Mouse (Mus musculus): ENCODE measurements around the gene Ift57. TPM values are rescaled to one million over a fixed set of nuclear protein-coding genes. Genes with fewer than 3 reads are reported as not detected.

The Ift57 gene
- total RNA-seq, 2 experiments from 2014 or later, result 25.9 to 33.2 TPM

DNA sequence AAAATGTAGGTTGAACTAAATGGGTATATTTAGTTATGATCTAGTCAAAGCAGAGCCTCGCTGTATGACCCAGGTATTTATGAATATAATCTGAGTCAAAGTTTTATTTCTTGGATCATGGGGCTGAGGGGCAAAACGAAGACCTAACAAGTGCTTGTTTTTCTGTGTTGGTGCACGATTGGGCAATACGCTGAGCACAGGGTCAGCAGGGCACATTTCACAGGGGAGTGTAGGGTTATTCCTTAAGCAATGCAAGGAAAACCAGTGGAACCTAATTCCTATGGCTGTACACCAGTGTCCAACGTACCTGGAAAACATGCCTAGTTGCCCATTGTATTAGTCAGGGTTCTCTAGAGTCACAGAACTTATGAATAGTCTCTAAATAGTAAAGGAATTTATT, 88.7 kb downstream of the Ift57 start:
- no peak for DNase-seq (ENCODE audit: low spot score in 2 of 2)

DNA sequence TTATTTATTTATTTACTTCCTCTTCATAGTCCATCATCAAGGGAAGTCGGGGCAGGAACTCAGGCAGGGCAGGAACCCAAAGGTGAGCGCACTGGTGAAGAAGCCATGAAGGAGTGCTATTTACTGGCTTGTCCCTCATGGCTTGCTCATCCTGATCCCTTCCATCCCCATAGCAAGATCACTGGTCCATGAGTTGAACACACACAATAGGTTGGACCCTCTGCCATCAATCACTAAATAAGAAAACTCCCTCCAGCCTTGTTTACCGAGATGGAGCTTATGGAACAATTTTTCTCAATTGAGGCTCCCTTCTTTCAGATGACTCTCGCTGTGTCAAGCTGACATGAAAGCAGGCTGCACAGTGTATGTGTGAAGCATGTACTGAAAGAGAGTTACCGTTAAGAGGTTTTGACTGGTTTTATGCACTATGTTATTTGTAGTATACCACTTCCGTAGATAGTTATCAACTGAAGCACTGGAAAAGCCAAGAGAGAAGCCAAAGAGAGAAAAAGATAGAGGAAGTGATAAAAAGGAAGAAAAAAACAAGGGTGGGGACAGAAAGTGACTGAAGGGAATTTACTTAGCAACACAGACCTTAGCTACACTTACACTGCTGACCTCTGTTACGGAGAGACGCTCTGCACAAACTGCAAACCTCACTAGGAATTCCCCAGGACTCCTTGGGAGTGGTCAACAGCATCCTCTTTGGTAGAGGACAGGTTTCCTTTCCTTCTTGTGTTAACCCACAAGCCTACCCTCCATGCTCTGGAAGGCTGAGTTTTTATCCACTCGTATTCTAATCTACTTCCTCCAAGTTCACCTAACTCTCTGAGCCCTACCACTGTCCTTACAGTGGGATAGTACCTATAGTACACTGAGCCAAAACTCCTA, 91.8 kb downstream of the Ift57 start:
- no peak for DNase-seq (ENCODE audit: low spot score in 2 of 2)

DNA sequence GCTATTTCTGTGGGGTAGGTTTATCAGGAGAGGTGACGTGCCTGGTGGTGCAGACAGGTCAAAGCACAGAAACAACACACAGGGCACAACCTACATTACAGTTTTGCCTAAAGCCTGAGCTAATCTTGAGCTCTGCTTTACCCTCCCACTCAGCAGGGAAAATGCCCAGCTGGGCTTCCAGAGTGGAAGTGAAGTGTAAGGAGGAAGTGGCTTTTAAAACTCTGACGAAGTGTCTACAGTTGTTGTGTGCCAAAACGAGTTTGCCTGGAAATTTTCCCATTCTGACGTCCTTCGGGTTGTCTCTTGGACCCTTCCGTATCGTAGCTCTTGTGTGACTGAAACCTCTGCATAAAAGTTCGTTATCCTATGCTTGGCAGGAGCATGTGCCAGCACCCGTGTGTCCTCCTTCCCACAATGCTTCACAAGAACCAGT, 93.4 kb downstream of the Ift57 start:
- DNase-seq (ENCODE audit: low spot score in 2 of 2), result no peak

DNA sequence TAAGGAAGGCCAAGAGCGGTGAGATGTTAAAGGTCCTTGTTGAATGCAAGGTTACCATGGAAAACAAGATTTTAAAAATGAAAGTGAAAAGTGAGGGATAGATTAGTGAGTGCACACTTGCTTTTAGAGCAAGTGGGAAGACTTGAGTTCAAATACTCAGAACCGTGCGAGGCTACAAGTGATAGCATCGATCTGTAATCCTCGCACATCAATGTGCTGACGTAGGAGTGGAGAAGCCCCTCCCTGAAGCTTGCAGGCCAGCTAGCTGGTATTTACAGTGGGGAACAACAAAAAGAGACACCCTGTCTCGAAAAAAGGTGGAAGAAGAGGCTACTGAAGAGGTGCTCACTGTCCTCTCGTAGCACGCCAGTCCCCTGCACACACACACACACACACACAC, 94.6 kb downstream of the Ift57 start:
- DNase-seq (ENCODE audit: low spot score in 2 of 2), result no peak

DNA sequence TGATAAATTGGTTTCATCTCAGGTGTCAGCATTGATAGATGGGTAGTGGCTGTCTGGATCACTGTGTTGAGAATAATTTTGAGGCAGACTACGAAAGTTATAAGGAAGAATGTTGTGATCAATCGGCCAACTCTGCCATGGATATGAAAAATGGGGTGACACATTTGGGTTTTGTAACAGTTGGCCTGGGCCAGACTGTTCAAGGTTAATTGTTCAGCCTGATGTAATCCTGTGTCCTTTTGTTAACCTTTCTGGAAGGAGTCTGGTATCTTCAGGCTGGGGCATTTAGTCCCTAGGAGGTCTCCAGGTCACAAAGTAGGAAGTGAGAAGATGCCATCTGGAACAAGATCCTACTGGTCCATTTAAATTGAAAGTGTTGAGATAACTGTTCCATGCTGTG, 97.2 kb downstream of the Ift57 start:
- no peak for DNase-seq (ENCODE audit: low spot score in 2 of 2)

DNA sequence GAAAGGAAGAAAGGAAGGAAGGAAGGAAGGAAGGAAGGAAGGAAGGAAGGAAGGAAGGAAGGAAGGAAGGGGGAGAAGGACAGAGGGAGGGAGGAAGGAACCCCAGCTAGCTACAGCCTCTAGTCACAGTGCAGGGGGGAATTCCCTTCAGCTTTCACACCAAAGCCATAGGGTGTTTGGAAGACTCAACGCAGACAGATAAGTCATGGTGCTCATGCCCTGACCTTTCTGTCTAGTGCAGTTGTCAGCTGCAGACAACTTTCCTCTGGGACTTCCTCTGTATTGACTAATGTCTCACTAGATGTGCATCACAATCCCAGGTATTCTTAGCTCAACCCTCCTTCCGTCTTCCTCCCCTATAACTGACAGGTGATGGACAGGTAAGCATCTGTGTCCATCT, 97.9 kb downstream of the Ift57 start:
- no peak for DNase-seq (ENCODE audit: low spot score in 2 of 2)

DNA sequence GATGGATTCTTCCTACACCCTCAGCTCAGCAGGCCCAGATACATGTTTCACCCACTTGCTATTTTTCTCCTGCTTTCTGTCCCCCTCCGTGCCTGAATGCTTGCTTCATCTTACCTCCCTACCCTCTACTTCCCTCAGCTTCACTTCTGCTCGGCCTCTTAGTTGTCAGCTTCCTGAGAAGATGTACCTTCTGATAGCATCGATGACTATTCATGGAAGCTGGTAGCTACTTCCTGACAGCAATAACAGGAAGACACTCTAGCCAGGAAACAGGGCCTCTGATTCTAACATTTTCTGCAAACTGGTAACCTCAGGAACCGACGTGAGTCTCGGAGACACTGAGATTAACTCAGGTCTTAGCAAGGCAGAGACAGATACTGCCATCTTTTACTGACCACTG, 99.8 kb downstream of the Ift57 start:
- no peak for DNase-seq (ENCODE audit: low spot score in 2 of 2)

DNA sequence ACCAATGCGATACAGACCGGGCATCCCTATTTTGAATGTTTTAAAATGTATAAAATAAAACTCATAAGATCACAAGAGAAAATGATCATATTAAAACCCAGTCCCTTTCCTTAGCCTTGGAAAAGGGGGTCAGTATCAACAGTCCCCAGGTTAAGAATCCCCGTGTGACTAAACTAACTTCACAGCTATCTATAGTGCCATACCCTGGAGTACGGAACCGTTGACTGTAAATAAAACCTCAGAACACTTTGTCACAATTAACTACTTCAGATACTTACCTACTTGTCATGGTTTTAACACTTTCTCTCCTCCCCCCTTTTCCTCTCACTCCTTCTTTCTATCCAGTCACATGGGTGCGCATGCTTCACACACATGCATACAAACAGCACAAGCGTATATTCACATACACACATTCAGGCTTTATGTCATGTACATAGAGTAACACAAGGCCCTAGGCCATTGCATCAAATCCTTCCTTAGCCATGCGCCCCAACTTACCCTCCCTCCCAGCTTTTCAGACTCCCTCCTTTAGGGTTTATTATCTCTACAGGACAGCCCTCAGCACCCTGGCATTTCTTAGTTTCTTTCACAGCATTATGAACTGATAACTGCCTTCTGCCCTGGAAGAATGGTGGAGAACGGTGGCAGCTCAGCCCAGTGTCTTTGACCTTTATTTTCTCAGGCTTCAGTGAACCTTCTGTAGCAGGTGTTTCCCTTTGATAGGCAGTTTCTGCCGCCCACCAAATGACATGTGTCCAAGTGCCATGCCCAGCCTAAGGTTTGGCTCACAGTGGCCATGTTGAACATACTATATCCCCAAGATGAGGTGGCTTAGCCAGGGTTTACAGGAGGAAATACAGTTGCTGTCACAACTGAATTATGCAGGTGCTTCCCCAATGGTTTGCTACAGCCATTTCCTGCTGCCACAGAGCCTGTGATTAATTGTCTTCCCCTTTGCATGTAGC, 100.8 kb downstream of the Ift57 start, which contains the start of gene Cd47:
TSS of gene Cd47 (plus strand) at position 937 of the 965 bp plus-strand sequence.
- DNase-seq (ENCODE audit: low spot score in 2 of 2), result no peak

DNA sequence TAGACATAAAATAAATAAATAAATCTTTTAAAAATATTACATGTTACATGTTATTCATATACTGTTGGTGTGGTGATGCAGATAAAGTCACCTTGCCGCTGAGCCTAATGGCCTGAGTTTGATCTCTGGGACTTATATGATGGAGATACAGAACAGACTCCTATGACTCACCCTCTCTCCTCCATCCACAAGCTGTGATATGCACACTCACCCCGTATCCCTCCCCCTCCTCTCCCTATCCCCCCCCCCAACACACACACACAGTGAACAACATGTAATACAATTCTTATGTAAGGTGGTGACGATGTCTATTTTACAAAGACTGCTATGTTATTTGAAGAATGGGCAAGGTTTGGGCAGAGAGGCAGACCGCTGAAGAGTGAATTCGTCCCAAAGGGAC, 102.0 kb downstream of the Ift57 start:
- no peak for DNase-seq (ENCODE audit: low spot score in 2 of 2)

DNA sequence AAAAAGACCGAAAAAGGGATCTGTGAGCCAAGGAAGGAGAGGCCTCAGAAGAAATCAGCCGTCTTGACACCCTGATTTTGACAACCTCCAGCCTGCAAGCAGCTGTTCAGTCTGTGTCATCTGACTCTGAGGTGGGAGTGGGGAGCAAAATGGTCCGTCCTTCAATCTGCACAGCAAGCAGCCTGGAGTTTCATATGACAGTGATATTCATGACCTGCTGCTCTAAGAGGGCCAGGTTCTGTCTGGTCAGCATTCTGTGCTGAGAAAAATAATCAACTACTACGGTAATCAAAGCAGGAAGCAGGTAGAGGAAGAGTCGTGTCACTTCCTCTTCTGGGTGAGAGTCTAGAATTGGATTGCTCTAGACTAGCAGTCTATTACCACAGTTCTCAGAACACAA, 102.4 kb downstream of the Ift57 start:
- no peak for DNase-seq (ENCODE audit: low spot score in 2 of 2)

DNA sequence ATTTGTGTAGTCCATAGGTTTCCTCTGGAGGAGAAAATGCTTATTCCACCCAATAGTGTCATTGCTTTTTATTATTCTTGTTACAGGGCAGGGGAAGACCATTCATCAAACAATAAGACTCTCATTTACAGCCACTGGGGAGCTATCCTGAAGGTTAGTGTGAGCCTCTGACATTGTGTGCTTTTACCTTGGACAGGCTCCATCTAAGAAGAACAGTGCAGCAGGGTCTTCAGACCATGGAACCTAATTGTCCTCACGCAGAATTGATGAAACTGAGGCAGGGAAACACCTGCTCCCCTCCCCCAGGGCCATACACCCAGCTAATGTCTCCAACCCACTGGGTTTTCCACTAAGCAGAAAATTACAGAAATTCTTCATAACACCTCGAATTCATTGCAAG, 104.0 kb downstream of the Ift57 start:
- DNase-seq (ENCODE audit: low spot score in 2 of 2), result no peak

DNA sequence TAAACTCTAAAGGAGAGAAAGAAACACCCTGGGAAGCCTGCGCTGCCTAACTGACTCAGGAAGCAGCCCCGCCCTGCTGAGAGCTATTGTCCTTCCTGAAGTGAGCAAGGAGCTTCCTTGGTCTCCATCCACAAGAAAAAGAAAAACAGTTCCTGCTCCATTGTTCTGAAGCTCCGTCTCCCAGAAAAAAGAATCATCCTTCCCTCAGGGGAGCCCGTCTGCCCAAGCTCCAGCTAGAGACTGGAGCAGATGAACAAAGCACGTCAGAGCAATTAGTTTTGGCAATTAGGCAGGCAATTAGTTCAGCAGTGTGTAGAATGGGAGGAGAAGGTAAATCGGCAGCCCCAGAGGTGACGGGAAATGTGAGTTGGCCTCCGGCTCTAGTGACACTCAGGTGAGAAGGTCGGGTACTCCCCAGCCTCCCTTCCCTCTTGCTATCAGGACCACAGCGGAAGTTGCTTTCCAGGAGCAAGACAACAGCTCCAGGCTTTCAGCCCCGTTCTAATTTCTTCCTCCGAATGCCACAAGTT, 105.0 kb downstream of the Ift57 start:
- no peak for DNase-seq (ENCODE audit: low spot score in 2 of 2)

DNA sequence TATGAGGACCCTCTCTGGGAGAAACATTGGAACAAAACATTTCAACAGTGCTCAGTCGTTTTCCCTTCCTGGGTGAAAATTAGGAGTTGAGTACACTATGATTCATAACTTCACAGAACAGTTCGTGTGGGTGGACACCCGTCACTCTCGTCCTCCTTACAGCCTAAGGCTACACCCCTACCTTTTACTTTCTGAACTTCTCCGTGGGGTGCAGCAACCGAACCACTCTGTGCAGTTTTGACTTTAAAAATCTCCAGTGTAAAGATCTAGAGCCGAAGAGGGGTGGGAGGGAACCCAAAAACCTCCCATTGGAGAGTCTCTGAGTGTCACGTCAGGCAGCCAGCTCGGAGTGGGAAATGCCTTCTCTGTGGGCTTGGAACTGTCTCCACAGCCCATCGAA, 107.9 kb downstream of the Ift57 start:
- DNase-seq (ENCODE audit: low spot score in 2 of 2), result no peak

DNA sequence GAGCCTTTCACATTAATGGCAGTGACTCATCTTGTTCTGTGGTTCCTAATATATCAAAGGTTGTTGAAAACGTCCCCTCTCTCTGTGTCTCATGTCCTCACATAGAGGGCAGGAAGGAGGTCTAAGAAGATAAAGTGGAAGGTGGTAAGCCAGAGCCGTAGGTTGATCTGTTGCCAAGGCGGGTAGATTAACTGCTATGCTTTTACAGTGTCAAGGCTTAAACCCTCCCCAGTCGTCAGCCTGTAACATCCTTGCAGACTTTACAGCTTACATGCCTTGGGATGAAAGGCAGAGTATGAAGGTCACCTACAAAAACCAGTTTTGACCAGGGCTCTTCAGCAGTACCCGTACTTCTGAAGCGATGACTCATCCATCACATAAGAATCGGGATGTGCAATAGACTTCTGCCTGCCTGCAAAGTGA, 108.4 kb downstream of the Ift57 start:
- DNase-seq (ENCODE audit: low spot score in 2 of 2), result no peak

DNA sequence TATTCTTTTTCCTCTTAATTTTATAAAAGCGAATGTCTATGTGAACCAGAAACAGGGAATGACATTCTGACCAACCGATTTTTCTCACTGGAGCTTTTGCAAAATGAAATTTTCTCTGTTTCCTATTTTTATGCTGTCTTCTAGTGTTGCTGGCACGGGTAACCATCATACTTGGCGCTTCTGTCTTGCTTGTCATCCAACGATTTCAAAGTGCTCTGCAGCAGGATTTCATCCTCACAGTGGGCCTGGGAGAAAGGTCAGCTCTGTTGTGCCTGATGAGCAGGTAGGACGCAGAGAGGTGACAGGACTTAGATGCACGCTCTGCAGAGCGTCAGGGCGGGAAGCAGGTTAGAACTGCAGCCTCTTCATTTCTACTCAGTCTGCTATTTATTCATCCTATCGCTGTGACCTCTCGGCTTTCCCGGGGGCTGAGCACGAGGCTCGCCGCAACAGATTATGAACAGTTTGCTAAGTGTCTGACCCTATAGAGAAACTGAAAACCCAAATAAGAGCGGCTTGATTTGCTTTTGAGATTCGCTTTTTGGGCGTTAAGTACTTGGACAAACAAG, 108.9 kb downstream of the Ift57 start:
- DNase-seq (ENCODE audit: low spot score in 2 of 2), result no peak

DNA sequence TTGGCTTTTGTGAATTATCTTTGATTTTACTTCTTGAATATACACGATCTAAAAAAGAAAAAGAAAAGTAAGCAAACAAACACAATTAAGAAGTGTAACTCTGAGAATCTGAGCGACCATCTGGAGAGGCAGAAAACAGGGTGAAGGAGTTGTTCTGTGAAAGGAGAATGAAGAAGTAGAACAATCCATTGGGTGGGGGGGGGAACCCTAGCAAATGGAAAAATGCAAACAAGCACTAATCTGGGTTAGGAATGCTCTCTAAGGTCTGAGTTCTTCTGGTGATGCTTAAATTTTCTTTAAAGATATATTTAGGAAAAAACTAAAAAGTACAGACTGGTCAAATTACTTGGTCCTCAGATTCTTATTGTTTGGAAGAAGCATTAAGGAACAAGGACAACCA, 112.9 kb downstream of the Ift57 start:
- DNase-seq (ENCODE audit: low spot score in 2 of 2), result no peak

DNA sequence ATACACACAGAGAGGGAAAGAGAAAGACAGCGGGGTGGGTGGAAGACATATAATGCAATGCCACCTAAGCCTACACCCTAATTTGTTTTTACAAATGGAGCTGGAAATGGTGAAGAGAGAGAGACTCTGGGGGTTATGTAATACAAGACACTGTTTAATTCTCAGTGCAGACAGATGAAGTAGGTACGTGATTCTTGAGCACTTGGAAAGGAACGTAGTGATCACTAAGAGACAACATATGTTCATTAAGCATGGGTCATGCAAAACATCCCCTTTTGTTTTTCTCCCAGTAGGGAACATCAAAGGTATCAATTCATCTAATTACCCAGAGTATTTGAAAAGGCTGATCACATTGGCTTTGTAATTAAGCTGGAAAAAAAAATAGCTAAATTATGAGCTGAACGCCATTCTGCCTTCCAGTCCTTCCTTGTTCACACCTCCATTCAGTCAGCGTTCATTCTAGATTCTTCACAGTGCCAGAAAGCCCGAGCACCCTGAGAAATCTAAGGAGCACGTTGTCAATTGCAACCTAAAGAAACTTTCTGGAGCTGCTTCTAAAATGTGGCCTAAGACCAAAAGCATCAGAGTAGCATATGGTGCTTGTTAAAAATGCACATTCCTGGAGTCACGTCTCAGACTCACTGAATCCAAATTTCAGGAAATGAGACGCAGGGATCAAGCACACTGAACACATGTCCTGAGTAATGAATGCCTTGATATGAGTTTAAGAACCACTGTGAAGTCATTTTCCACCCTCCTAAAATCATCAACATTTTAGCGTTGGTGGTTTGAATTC, 114.0 kb downstream of the Ift57 start:
- no peak for DNase-seq (ENCODE audit: low spot score in 2 of 2)

DNA sequence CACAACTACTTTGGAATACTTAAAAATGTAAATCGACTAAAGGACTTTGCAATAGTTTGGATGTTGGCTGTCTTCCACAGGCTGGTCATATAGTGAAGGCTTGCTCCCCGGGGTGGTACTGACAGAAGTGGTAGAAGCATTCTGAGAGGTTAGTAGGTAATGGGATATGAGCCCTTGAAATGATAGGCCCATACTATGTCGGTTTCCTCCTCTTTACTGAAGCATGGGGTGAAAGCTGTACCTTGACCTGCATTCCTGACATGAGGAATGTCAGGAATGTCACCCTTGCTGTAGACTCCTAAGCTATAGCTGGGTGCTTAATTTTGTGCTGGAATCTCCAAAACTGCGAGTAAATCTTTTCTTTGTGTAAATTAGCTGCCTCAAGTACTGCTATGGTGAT, 115.4 kb downstream of the Ift57 start:
- DNase-seq (ENCODE audit: low spot score in 2 of 2), result no peak
